Mouse (Mus musculus): ENCODE data around the gene Gm20696.

Gene Gm20696

DNA sequence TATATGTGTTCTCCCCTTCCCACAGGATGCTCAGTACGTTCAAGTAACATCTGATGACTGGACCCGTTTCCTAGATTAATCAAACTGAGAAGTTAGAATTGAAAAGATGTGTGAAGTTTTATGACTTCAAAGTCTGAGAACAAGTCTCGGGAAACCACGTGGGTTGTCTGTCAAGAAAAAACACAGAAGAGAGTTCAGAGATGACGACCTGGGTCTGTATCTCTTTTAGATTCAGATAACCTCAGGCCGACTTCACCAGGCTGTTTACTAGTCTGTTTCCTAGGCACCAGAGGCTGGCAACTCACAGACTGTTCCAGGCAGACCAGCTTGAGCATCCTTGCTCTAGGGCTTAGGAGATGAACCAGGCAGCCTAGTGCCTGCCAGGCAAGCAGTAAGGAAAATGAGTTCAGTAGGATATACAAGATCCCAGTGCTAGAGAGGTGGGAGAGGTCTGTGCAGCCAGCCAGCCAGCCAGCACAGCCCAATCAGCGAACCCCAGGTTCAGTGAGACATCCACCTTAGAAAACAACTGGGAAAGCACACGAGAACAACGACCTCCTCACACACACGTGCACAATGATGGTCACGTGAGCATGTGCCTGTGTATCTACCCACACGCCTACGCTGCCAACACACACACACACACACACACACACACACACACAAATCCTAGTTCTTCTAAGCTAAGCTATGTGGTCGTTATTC lies 357.0 kb downstream of the Gm20696 start:
- in situ Hi-C loops (cut with MboI; ENCODE audit: low pct_unique_long_range_greater_than_20kb in 1 of 2, low sequenced_read_pairs in 2 of 2, unreplicated experiment in 1 of 2) = no loop called here

DNA sequence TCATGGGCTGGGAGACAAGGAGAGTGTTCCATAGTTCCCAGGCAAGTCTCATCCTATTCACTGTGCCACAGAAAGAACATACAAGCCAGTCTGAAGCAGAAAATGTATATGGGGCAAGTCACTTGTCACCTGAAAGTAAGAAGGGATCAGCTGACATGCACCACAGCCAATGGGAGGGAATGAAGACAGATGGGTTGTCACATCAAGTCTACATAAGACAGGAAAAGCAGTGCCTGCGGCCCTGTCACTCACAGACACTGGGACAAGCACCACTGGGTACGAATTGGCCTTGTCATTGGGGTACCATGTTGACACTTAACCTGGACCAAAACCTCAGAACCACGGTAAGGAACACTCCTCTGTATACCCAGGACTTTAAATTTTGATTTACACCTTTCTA lies 360.8 kb downstream of the Gm20696 start:
- in situ Hi-C loops (cut with MboI; ENCODE audit: low pct_unique_long_range_greater_than_20kb in 1 of 2, low sequenced_read_pairs in 2 of 2, unreplicated experiment in 1 of 2) = no loop called here

DNA sequence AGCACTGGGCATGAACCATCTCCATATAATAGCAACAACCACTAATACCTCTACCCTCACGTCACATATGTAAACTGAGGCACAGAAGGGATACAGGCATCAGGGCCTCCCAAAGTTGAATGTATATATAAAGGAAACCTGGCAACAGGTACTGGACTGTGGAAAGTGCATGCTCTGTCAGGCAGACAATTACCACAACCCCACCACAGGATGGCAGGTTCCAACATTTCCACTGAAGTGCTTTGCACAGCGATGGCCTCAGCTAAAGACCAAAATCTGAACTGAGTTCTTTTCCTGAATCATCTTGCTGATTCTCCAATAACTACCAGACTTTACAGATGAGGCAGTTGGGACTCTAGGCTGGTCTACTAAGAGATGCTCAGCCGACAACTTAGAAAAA lies 361.4 kb downstream of the Gm20696 start:
- in situ Hi-C loops (cut with MboI; ENCODE audit: low pct_unique_long_range_greater_than_20kb in 1 of 2, low sequenced_read_pairs in 2 of 2, unreplicated experiment in 1 of 2) = no loop called here

- in situ Hi-C loops (cut with MboI; ENCODE audit: low pct_unique_long_range_greater_than_20kb in 1 of 2, low sequenced_read_pairs in 2 of 2, unreplicated experiment in 1 of 2) = no loop called here
Observed at GRCm38 (mm10) chr6:99302662-99303435, 363.7 kb downstream of the Gm20696 start.

GRCm38 (mm10) chr6:99301923-99302322 lies 364.7 kb downstream of the Gm20696 start:
- in situ Hi-C loops (cut with MboI; ENCODE audit: low pct_unique_long_range_greater_than_20kb in 1 of 2, low sequenced_read_pairs in 2 of 2, unreplicated experiment in 1 of 2) = no loop called here

- in situ Hi-C loops (cut with MboI; ENCODE audit: low pct_unique_long_range_greater_than_20kb in 1 of 2, low sequenced_read_pairs in 2 of 2, unreplicated experiment in 1 of 2) = no loop called here
Observed at GRCm38 (mm10) chr6:99300235-99300634, 366.4 kb downstream of the Gm20696 start.

- in situ Hi-C loops (cut with MboI; ENCODE audit: low pct_unique_long_range_greater_than_20kb in 1 of 2, low sequenced_read_pairs in 2 of 2, unreplicated experiment in 1 of 2) = no loop called here
Observed at GRCm38 (mm10) chr6:99299196-99299595, 367.4 kb downstream of the Gm20696 start.

DNA sequence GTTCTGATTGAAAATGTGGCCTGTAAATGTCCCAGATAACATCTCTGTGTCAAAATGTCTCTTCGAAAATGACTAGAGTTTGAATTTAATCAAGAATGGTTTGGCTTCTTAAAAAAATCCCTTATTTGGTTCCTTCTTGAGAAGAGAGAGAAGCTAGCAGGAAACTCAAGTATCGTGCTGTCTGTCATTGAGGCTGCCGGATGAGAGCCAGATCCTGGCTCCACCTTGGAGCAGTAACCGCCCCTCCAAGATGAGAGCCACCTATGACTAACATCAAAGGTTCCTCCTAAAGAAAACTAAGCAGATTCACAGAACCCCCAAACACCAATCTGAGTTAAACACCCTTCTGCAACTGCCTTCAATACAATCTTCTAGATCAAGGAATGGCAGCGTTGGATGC lies 369.1 kb downstream of the Gm20696 start:
- in situ Hi-C loops (cut with MboI; ENCODE audit: low pct_unique_long_range_greater_than_20kb in 1 of 2, low sequenced_read_pairs in 2 of 2, unreplicated experiment in 1 of 2) = no loop called here

DNA sequence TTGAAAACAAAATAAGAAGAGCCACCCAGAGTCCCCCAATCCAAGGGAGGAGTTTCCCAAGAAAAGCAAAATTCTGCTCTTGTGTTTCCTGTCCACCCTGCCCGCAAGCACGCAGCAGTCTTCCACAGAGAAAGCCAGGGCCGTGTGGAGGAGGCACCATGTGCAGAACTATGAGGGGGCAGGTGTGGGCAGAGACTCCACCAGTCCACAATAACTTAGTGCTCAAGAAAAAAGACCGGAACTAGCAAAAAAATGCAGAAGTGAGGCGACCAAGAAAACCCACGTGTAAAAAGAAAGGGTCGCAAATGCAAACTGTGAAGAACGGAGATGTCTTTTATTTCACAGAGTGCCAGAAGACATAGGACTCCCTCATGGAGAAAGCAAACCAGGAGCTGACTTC lies 371.1 kb downstream of the Gm20696 start:
- in situ Hi-C loops (cut with MboI; ENCODE audit: low pct_unique_long_range_greater_than_20kb in 1 of 2, low sequenced_read_pairs in 2 of 2, unreplicated experiment in 1 of 2) = no loop called here

DNA sequence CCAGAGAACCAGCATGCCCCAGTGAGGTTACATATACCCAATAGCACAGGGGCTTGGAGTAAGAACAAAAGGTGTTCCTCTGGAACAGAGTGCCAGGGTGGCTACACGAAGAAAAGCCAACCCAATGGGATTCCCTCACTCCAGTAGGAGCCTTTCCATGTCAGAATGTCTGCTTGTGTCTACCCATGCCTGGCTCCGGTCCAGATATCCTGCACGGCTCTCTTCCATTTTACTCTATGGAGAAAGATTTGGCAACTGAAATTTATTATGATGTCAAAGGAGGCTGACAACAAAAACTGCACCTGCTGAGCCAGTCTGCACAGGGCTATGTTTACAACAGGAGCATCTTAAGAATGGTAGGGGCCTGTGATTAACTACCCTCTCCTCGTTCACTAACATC lies 377.4 kb downstream of the Gm20696 start:
- in situ Hi-C loops (cut with MboI; ENCODE audit: low pct_unique_long_range_greater_than_20kb in 1 of 2, low sequenced_read_pairs in 2 of 2, unreplicated experiment in 1 of 2) = no loop called here

DNA sequence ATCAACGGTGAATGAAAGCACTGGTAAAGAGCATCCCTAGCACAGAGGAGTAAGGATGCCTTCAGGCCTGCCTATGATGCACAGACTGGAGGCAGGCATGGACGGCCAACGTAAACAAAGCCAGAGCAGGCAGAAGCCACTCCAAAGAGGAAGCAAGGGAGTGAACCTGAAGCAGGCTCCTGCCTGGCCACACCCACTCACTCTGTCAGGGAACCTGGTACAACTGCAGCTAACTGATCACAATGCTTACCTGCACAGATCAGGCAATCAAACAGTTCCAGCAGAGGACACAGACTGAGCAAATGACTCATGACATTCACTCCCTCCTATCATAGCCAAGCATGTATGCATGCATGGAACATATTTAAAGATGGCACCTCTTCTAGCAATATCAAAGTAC lies 381.6 kb downstream of the Gm20696 start:
- in situ Hi-C loops (cut with MboI; ENCODE audit: low pct_unique_long_range_greater_than_20kb in 1 of 2, low sequenced_read_pairs in 2 of 2, unreplicated experiment in 1 of 2) = no loop called here

- in situ Hi-C loops (cut with MboI; ENCODE audit: low pct_unique_long_range_greater_than_20kb in 1 of 2, low sequenced_read_pairs in 2 of 2, unreplicated experiment in 1 of 2) = no loop called here
Observed at GRCm38 (mm10) chr6:99284019-99284418, 382.6 kb downstream of the Gm20696 start.

DNA sequence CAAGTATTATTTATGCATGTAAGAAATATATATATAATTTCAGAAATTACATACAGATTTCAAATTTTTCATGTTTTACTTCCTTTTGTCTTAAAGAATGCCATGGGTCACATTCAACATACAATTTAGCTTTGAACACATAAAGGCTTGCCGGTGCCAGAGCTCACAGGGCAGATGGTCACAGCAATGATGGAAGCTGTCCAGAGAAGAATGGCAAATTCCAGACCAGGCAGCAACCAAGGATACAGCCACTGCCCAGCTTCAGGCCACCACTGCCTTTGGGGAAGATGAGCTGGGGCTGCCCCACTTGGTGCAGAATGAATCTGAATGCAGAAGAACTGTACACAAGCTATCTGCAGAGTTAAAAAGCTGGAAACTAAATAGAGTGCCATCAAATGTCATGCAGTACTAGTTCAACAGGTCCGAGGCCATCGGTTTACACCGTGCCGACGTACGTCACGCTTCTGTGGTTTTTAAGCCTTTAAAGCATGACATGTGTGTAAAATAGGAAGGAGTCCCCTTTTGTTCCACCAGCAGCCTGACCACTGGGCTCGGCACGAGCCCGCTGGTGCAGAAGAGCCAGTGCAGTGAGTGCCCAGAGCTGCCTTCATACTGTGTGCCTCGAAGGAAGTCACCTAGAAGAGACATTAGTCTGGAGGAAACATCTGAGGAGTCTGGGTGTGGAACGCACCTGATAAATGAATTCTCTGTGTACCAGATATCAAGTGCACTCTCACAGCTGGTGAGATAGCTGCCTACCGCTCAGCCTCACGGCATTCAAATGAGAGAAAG lies 383.5 kb downstream of the Gm20696 start:
- in situ Hi-C loops (cut with MboI; ENCODE audit: low pct_unique_long_range_greater_than_20kb in 1 of 2, low sequenced_read_pairs in 2 of 2, unreplicated experiment in 1 of 2) = no loop called here

DNA sequence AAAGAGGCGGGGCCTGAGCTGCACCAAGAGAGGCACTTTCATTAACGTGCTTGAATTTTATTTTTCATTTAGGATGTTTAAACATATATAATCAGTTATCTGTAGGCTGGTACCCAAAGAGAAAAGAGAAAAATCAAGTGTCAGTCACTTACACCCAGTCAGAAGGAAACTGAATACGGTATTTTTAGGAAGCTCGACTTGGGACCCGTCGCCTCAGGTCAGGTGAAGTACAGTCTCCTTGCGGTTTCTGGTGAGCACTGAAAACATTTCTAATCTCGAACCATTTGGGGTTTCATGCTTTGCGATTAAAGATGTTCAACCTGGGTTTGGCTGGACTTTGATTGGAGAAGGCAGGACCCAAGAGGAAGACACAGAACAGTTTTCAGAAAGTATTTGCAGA lies 385.2 kb downstream of the Gm20696 start:
- in situ Hi-C loops (cut with MboI; ENCODE audit: low pct_unique_long_range_greater_than_20kb in 1 of 2, low sequenced_read_pairs in 2 of 2, unreplicated experiment in 1 of 2) = no loop called here

GRCm38 (mm10) chr6:99280619-99281018 lies 386.0 kb downstream of the Gm20696 start:
- in situ Hi-C loops (cut with MboI; ENCODE audit: low pct_unique_long_range_greater_than_20kb in 1 of 2, low sequenced_read_pairs in 2 of 2, unreplicated experiment in 1 of 2) = no loop called here

GRCm38 (mm10) chr6:99277251-99277650 lies 389.3 kb downstream of the Gm20696 start:
- in situ Hi-C loops (cut with MboI; ENCODE audit: low pct_unique_long_range_greater_than_20kb in 1 of 2, low sequenced_read_pairs in 2 of 2, unreplicated experiment in 1 of 2) = no loop called here

DNA sequence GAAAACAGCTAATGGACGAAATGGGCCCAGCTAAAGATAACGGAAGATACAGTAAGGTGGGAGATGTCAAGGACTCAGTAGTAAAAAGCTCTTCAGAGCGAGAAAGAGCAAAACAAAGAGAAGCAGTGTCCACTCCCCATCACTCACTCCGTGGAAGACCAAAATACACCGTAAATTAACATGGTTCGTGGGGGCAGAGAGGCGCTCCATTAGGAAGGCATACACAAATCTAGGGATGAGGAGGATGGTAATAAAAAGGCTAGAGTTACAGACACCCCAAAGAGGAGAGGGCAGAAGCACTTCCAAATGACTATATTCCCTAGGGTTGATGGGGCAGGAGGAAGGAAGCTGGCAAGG lies 390.3 kb downstream of the Gm20696 start:
- in situ Hi-C loops (cut with MboI; ENCODE audit: low pct_unique_long_range_greater_than_20kb in 1 of 2, low sequenced_read_pairs in 2 of 2, unreplicated experiment in 1 of 2) = no loop called here

- in situ Hi-C loops (cut with MboI; ENCODE audit: low pct_unique_long_range_greater_than_20kb in 1 of 2, low sequenced_read_pairs in 2 of 2, unreplicated experiment in 1 of 2) = no loop called here
Observed at GRCm38 (mm10) chr6:99275381-99276296, 391.0 kb downstream of the Gm20696 start.

Data from mouse embryonic stem cell (cell line).